Mouse (Mus musculus) C2C12 (cell line): ENCODE data around the gene Gm37240. TPM values are rescaled to one million over a fixed set of nuclear protein-coding genes. Genes with fewer than 3 reads are reported as not detected.

Experiments
- H3K27me3 ChIP-seq: one replicate; pipeline ENCODE4 v1.6.1; 2011; ENCODE audit not compliant: control insufficient read depth, insufficient read depth, insufficient read length
- H3K36me3 ChIP-seq: one replicate; pipeline ENCODE4 v1.6.1; 2011; ENCODE audit not compliant: control insufficient read depth, insufficient read depth
- H3K4me3 ChIP-seq: one replicate; pipeline ENCODE4 v1.5.1; 2011; ENCODE audit warnings: mild to moderate bottlenecking, control low read depth; ENCODE audit not compliant: poor library complexity, insufficient read depth, severe bottlenecking
- H3K79me2 ChIP-seq: one replicate; pipeline ENCODE4 v1.6.1; 2011; ENCODE audit not compliant: control insufficient read depth, insufficient read depth
- H3K79me3 ChIP-seq: one replicate; pipeline ENCODE4 v1.6.1; 2011; ENCODE audit warnings: low read depth, control low read depth
- H3ac ChIP-seq: one replicate; pipeline ENCODE3; 2011; ENCODE audit warnings: low read depth; ENCODE audit not compliant: control insufficient read depth, insufficient read length
- CEBPB ChIP-seq: IDR thresholded peaks from one replicate; pipeline ENCODE4 v1.6.1; 2011; ENCODE audit warnings: low read depth, mild to moderate bottlenecking, control low read depth, moderate library complexity
- CTCF ChIP-seq: IDR thresholded peaks from one replicate; pipeline ENCODE4 v1.5.1; 2011; ENCODE audit not compliant: control insufficient read depth, insufficient read depth, insufficient read length
- FOSL1 ChIP-seq: IDR thresholded peaks from one replicate; pipeline ENCODE4 v1.8.0; 2011; ENCODE audit warnings: mild to moderate bottlenecking, low read length; ENCODE audit not compliant: poor library complexity, insufficient read depth, severe bottlenecking
- MAX ChIP-seq: IDR thresholded peaks from one replicate; pipeline ENCODE4 v1.6.1; 2011; ENCODE audit warnings: mild to moderate bottlenecking, control low read depth
- MYOD1 ChIP-seq: IDR thresholded peaks from one replicate; pipeline ENCODE4 v1.6.1; 2011; ENCODE audit warnings: low read depth; ENCODE audit not compliant: control insufficient read depth, insufficient read length
- MYOG ChIP-seq: IDR thresholded peaks from one replicate; pipeline ENCODE4 v1.6.1; 2011; ENCODE audit not compliant: control insufficient read depth, insufficient read length; ENCODE audit errors: extremely low read depth
- USF1 ChIP-seq: IDR thresholded peaks from one replicate; pipeline ENCODE4 v1.6.1; 2011; ENCODE audit warnings: low read depth, mild to moderate bottlenecking, control low read depth, moderate library complexity
- polyA plus RNA-seq: library from polyadenylated mRNA; unstranded; fragments of >200 nt; fragmentation: generic; extraction: Trizol; gene quantifications from one replicate; pipeline ENCODE4 v1.2.1, GENCODE M21; 2012; ENCODE audit warnings: missing spikeins

Gm37240 gene
- polyA plus RNA-seq, 1 experiment = 7.3 TPM

DNA sequence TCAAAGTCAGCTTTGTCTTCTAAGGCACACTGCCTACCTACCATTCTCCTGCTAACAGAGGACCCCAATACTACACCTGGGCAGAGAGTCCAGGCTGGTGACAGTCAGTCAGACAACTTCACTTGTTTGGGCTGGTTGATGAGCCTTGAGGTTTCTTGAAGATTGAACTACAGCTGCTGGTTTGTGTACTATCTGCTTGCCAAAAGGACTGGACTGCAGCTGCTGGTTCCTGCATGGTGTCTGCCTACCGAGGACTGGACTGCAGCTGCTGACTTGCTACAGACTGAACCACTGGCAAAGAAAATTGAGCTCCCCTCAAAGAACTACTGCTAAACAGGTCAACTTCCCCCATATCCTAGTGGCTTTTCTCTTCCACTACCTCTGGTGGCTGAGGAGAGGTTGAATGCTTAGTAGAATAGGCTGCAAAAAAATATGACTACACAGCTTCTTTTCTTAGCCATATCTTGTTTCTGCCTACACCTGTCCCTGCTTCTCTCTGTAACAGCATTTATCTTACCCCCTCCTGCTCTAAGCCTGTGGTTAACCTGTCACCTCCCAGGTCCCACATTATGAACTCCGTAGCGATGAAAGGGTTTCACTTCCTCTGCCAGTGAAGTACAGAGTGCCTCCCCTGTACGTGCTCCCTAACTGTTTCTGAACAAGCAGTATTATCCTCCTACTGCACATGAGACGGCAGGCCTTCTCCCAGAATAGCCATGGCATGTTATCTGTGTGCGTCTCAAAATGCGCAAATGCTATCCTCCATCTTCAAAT, 173.2 kb downstream of the Gm37240 start:
- Histone ChIP-seq H3K36me3 (no peaks in the 10 kb centered on the region), H3ac (no peak overlapping the region), H3K27me3 (no peaks in the 10 kb centered on the region), H3K79me3 (no peaks in the 10 kb centered on the region), H3K4me3 (no peak overlapping the region), H3K79me2 (no peaks in the 10 kb centered on the region)
- TF ChIP-seq MAX (no peak), FOSL1 (no peak), CEBPB (no peak), MYOD1 (no peak), MYOG (no peak)

DNA sequence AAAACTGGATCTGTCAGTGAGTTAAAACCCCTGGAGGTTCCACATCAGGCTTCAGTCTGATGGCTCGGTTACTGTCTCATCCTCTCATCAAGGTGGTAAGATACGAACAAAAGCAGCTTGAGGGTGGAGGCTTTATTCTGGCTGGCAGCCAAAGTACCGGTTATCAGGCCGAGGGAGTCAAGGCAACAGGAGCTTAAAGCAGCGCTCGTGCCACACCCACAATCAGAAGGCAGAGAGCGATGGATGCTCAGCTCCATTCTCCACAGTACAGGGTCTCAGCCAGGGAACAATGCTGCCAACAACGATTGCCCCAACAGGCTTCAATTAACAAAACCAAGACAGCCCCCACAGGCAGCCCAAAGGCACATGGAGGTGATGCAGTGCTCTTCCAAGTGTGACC, 176.6 kb downstream of the Gm37240 start:
- no peaks in the 10 kb centered on the region for H3K36me3 ChIP-seq
- H3ac ChIP-seq = no peak overlapping the region
- no peaks in the 10 kb centered on the region for H3K79me2 ChIP-seq
- no peaks in the 10 kb centered on the region for H3K79me3 ChIP-seq
- TF ChIP-seq CEBPB = no peak
- no peak for TF ChIP-seq CTCF
- TF ChIP-seq MYOG = no peak
- TF ChIP-seq MYOD1 = no peak
- TF ChIP-seq MAX = no peak
- no peak for TF ChIP-seq FOSL1
- TF ChIP-seq USF1 = no peak
- no peaks in the 10 kb centered on the region for H3K27me3 ChIP-seq
- H3K4me3 ChIP-seq = no peak overlapping the region

DNA sequence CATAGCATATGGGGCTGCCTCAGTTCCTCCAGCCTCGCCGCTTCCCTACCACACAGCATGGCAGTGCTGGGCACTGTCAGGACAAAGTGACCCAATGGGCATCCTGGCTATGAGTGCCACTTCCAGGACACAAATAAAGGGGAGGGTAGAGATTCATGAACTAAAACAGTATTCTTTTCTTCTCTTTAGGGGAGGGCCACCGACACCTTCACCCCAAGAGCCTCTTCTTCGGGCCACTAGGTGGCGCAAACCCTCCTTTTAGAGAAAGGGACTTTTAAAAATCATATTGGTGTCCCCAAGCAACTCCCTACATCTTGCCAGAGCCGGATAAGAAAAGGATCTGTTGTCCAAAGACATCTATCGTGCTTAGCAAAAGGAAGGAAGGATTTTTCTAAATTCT, 179.9 kb downstream of the Gm37240 start:
- H3K4me3 ChIP-seq = no peak overlapping the region
- no peak overlapping the region for H3ac ChIP-seq
- H3K36me3 ChIP-seq = no peaks in the 10 kb centered on the region
- no peaks in the 10 kb centered on the region for H3K79me3 ChIP-seq
- H3K79me2 ChIP-seq = no peaks in the 10 kb centered on the region
- no peaks in the 10 kb centered on the region for H3K27me3 ChIP-seq
- no peak for TF ChIP-seq USF1
- TF ChIP-seq CTCF = peak; percentile 5

DNA sequence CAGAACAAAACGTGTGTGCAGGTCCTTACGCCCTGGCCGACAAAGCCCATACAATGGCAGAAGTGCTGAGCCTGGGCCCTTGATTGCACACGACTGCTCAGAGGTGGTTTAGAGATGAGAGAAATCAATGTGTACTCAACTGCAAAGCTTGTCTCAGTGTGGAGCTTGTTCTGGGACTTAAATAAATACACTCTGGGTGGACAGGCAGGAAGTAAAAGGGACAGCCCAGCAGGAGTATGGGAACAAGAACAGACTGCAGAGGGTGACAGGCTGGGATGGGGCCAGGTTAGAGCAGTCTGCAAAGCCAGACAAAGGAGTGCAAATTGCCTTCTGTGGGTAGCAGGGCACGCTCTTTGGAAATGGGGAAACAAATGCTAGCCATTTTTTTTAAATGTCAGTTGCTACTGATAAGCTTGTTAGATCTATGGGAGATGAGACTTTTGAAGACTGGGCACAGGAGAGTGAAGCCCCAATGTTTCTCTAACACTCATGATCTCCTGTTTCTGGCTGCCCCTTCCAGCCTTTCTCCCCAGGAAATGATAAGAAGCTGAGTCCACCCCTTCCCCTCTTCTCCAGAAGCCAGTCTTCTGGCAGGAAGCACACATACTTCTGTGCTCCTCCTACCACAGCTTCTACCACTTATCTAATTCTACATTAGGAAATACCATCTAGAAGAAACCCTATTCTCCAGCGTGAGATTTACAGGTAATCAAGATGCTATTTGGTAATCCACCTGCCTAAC, 184.0 kb downstream of the Gm37240 start:
- Histone ChIP-seq H3K36me3 (no peaks in the 10 kb centered on the region), H3ac (no peak overlapping the region), H3K4me3 (no peak overlapping the region), H3K79me3 (no peaks in the 10 kb centered on the region), H3K27me3 (no peaks in the 10 kb centered on the region), H3K79me2 (no peaks in the 10 kb centered on the region)
- TF ChIP-seq MYOD1 (no peak), CTCF (no peak), MAX (no peak), CEBPB (no peak), MYOG (no peak), USF1 (no peak)

DNA sequence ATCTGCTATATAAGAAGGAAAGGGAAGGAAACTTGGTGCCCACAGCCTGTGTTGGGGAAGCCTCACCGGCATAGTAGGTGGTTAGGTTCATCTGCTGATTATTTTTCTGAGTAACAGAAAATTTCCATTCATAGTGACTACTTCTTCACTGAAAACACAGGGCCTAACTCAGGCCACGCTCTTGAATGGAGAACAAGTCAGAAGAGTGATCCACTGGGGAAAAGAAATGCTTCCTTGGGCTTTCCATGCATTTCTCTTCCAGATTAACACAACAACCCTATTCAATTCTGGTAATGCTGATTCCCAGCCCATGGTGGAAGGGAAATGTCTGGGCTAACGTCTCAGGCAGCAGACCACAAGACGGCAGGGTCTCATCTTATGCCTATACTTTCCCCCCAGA, 188.8 kb downstream of the Gm37240 start:
- no peaks in the 10 kb centered on the region for H3K79me3 ChIP-seq
- H3K36me3 ChIP-seq = no peaks in the 10 kb centered on the region
- TF ChIP-seq FOSL1 (no peak), CEBPB (no peak), USF1 (no peak), MYOG (no peak)

DNA sequence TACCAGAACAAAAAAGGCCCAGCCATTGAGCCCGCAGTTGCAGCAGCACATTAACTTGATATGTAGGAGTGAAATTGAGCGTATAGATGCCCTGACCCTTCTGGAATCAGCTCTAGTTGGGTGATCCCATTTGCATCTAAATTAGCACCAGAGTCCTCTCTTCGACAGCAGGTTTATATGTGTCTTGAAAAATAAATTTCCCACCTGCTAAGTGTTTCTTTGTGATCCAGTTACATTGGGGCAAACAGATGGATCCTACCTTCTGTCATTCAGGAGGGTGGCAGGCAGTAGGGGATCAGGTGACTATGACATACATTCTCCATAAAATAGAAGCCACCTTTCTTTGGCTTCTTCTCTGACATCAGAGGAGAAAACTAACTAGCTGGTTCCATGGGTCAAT, 192.3 kb downstream of the Gm37240 start:
- no peaks in the 10 kb centered on the region for H3K79me2 ChIP-seq
- H3K79me3 ChIP-seq = no peaks in the 10 kb centered on the region
- H3K27me3 ChIP-seq = no peaks in the 10 kb centered on the region
- no peak overlapping the region for H3K4me3 ChIP-seq
- TF ChIP-seq FOSL1 = no peak
- TF ChIP-seq MAX = no peak
- TF ChIP-seq CEBPB = no peak
- TF ChIP-seq MYOG = no peak
- TF ChIP-seq MYOD1 = no peak
- no peak for TF ChIP-seq CTCF
- no peak for TF ChIP-seq USF1
- no peaks in the 10 kb centered on the region for H3K36me3 ChIP-seq
- no peak overlapping the region for H3ac ChIP-seq

More for the DNA sequence above, 188.8 kb downstream of the Gm37240 start:
- Histone ChIP-seq H3K79me2 (no peaks in the 10 kb centered on the region), H3K4me3 (no peak overlapping the region), H3K27me3 (no peaks in the 10 kb centered on the region), H3ac (no peak overlapping the region)
